Mouse (Mus musculus) midbrain, embryonic 14.5 days (tissue): ENCODE measurements around the gene Fam129b. TPM values are rescaled to one million over a fixed set of nuclear protein-coding genes. Genes with fewer than 3 reads are reported as not detected.

Experiments used
- ATAC-seq: fragments of 200-750 bp; cut with Nextera tagmentation; 2 replicates; pipeline ENCODE4 v1.8.0; 2017; ENCODE audit warnings: moderate number of reproducible peaks, moderate library complexity; ENCODE audit not compliant: low FRiP score, low TSS enrichment
- DNase-seq: peaks from one replicate; pipeline ENCODE4 v3.0.0-alpha.2; 2015
- H3K27ac ChIP-seq: fragments of 300-500 bp; sonication (generic); replicated peaks from 2 replicates; pipeline ENCODE4 v1.5.1; 2014; ENCODE audit warnings: mild to moderate bottlenecking, low read depth, low read length, moderate library complexity
- H3K27me3 ChIP-seq: fragments of 300-500 bp; sonication (generic); 2 replicates; pipeline ENCODE4 v1.6.1; 2014; ENCODE audit warnings: low read length, control low read depth, mixed read lengths; ENCODE audit not compliant: control insufficient read depth, insufficient read depth
- H3K36me3 ChIP-seq: fragments of 300-500 bp; sonication (generic); 2 replicates; pipeline ENCODE4 v1.6.1; 2014; ENCODE audit warnings: low read length, control low read depth; ENCODE audit not compliant: control insufficient read depth, insufficient read depth
- H3K4me1 ChIP-seq: fragments of 300-500 bp; sonication (generic); 2 replicates; pipeline ENCODE4 v1.6.1; 2014; ENCODE audit warnings: mild to moderate bottlenecking, antibody characterized with exemption, low read length, control low read depth; ENCODE audit not compliant: control insufficient read depth, insufficient read depth
- H3K4me2 ChIP-seq: fragments of 300-500 bp; sonication (generic); 2 replicates; pipeline ENCODE4 v1.6.1; 2014; ENCODE audit warnings: mild to moderate bottlenecking, low read length, moderate library complexity
- H3K4me3 ChIP-seq: fragments of 300-500 bp; sonication (generic); replicated peaks from 2 replicates; pipeline ENCODE4 v1.5.1; 2014; ENCODE audit warnings: low read depth, low read length
- H3K9ac ChIP-seq: fragments of 300-500 bp; sonication (generic); replicated peaks from 2 replicates; pipeline ENCODE4 v1.6.1; 2014; ENCODE audit warnings: mild to moderate bottlenecking, low read length, moderate library complexity
- H3K9me3 ChIP-seq: fragments of 300-500 bp; sonication (generic); 2 replicates; pipeline ENCODE4 v1.6.1; 2016; ENCODE audit warnings: low read length, control low read depth, mixed read lengths; ENCODE audit not compliant: control insufficient read depth
- WGBS: fragments of 180-500 bp; shearing (Covaris S2); extraction: QIAGEN DNeasy Blood & Tissue Kit; methylation state at CpG from one replicate; pipeline ENCODE4 v1.1.7; 2014; 5-methylcytosine and 5-hydroxymethylcytosine counted together
- polyA plus RNA-seq: library from polyadenylated mRNA; unstranded; fragments of >200 nt; fragmentation: Nextera tagmentation; extraction: Ambion mirVana; gene quantifications from 2 replicates; pipeline ENCODE4 v1.2.1, GENCODE M21; 2014

Fam129b gene
- polyA plus RNA-seq, 1 experiment from 2014 or later = 13.6 TPM

DNA sequence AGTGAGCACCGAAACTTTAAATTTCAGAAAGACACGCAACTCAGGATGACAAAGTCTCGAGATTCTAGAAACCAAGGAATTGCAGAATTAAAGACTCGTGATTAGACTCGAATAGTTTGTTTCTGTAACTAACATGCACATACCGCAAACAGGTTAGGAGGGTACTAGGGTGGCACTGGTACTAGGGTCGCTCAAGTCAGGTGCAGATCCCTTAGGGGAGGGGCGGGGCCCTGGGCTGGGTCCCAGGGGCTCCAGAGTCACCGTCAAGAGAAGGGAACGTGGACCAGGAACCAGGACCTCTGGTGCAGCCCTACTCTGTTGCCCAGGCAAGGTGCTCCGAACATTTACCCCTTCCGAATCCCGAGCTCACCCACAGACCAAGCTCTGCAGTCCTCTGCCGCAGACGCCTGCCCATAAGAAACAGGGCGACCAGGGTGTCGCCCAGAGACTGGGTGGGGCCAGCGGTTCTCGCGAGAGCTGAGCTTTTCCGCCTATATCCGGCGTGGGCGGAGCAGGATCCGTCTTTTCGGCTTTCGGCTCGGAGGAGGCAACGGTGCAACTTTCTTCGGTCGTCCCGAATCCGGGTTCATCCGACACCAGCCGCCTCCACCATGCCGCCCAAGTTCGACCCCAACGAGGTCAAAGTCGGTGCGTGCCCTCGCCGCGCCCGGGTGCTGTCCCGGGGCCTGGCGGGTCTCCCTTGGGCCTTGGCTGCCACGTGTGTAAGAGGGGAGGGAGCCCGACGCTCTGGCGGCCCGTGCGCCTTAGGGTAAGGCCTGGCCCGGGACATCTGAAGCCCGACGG, 85.5 kb downstream of the Fam129b start, which contains the start of the genes Rpl12 and Lrsam1:
TSS of gene Rpl12 (plus strand) at position 368 of the 804 bp plus-strand sequence.
TSS of gene Lrsam1 (minus strand) at position 423 of the 804 bp plus-strand sequence.
- Histone ChIP-seq H3K9me3 (no peaks in the 10 kb centered on the region), H3K4me2 (peak within 1 kb of the TSS; percentile 98), H3K9ac (peak within 1 kb of the TSS; percentile 81), H3K4me1 (peaks cover 20% of the 10 kb centered on the region), H3K27ac (peak within 1 kb of the TSS; percentile 76), H3K36me3 (peaks cover 40% of the 10 kb centered on the region), H3K27me3 (no peaks in the 10 kb centered on the region), H3K4me3 (peak within 1 kb of the TSS; percentile 81)
- WGBS = 4% methylated on average over 55 of the region's 55 CpGs
- DNase-seq = peak; percentile 97
- peak; percentile 94 for ATAC-seq

DNA sequence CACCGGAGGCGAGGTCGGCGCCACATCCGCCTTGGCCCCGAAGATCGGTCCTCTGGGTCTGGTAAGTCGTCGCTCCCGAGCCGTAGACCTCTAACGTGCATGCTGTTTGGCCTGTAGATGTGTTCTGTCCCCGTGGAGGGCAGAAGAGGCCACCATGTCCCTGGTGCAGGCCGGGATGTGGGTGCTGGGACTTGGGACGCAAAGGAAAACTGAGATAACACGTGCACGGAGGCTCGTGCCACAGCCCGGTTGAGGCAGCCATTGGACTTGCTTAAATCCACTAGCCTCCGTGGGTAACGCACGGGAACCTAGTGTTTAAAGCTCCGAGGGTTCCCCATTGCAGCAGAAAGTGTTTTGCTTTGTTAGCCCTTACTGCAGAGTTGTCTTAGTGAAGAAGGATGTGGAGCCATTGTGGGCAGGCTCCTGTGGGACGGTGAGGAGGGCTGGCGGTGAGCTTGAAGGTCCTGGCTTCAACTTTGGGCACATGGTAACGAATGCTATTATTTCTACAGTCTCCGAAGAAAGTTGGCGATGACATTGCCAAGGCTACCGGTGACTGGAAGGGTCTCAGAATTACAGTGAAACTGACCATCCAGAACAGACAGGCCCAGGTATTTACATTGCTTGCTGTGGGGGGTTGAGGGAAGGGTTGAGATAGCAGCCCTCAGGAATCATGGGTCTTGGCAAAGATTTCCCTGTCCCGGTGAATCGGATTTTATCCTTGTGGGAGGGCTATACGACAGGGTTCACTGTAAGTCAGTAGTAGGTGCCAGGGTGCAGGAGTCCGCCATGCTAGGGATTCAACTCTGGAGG, 86.4 kb downstream of the Fam129b start:
- no peak for ATAC-seq
- H3K9me3 ChIP-seq = no peaks in the 10 kb centered on the region
- peak overlapping the region; percentile 98 for H3K4me2 ChIP-seq
- under 1% methylated on average over 33 of the region's 33 CpGs for WGBS
- DNase-seq = peak; percentile 47
- H3K36me3 ChIP-seq = peaks cover 33% of the 10 kb centered on the region
- H3K4me1 ChIP-seq = peaks cover 21% of the 10 kb centered on the region
- H3K27me3 ChIP-seq = no peaks in the 10 kb centered on the region
- H3K27ac ChIP-seq = peak overlapping the region; percentile 76
- H3K9ac ChIP-seq = peak overlapping the region; percentile 81
- H3K4me3 ChIP-seq = peak overlapping the region; percentile 81

DNA sequence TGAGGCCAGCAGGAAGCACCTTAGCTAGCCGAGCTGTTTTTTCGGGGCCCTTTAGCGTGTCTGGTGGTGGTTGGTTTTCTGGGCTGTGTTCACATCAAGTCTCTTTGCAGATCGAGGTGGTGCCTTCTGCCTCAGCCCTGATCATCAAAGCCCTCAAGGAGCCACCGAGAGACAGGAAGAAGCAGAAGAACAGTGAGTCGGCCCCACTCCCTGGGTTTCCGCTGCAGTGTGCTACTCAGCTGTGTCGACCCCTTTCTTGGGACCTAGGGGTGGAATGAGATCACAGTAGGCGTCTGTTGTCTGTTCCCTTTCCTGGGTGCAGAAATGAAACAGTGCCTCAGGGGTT, 86.9 kb downstream of the Fam129b start:
- Histone ChIP-seq H3K27me3 (no peaks in the 10 kb centered on the region), H3K4me1 (peaks cover 26% of the 10 kb centered on the region), H3K9me3 (no peaks in the 10 kb centered on the region), H3K36me3 (peaks cover 28% of the 10 kb centered on the region), H3K9ac (peak overlapping the region; percentile 81), H3K4me3 (peak overlapping the region; percentile 81), H3K4me2 (peak overlapping the region; percentile 98), H3K27ac (no peak overlapping the region)
- 13% methylated on average over 9 of the region's 9 CpGs for WGBS
- no peak for ATAC-seq
- no peak for DNase-seq

DNA sequence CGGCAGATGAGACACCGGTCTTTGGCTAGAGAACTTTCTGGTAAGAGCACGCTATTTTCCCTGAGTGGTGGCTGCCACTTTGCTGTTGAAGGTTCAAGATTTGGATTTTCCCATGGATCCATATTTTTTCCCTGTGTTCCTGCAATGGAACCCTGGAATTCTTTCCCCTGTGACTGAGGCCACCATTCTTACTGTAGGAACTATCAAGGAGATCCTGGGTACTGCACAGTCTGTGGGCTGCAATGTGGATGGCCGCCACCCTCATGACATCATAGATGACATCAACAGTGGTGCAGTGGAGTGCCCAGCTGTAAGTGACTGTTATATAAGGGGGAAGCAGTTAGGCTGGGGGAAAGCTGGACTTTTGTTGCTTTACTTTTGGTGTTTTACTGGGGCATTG, 87.6 kb downstream of the Fam129b start:
- Histone ChIP-seq H3K4me1 (peaks cover 27% of the 10 kb centered on the region), H3K4me3 (peak overlapping the region; percentile 81; the same call in 1 of the 2 replicates), H3K27ac (no peak overlapping the region), H3K36me3 (peaks cover 23% of the 10 kb centered on the region), H3K9ac (no peak overlapping the region; the same call in 1 of the 2 replicates), H3K27me3 (no peaks in the 10 kb centered on the region), H3K9me3 (no peaks in the 10 kb centered on the region), H3K4me2 (no peak overlapping the region; the same call in 1 of the 2 replicates)
- ATAC-seq (no peak), DNase-seq (no peak)
- 75% methylated on average over 4 of the region's 4 CpGs for WGBS

DNA sequence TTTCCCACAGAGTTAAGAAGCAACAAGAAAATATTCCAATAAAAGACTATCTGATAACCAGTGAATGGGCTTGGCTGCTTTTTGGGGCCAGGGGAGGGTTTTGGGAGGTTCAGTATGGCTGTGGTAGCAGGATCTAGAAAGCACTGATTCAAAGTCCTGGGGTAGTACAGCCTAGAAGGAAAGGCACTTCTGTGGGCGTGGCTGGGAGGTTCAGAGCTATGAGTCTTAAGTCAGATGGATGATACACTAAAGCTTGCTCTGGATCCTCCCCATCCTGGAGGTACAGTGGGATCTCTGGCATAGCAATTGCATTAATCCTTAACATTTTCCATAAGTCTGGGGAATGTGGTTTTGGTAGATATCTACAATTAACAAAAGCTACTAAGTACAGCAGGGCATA, 88.1 kb downstream of the Fam129b start:
- Histone ChIP-seq H3K4me3 (no peak overlapping the region), H3K9ac (no peak overlapping the region), H3K27ac (no peak overlapping the region), H3K4me2 (no peak overlapping the region), H3K27me3 (no peaks in the 10 kb centered on the region), H3K4me1 (peaks cover 27% of the 10 kb centered on the region), H3K9me3 (no peaks in the 10 kb centered on the region), H3K36me3 (peaks cover 23% of the 10 kb centered on the region)
- ATAC-seq (no peak), DNase-seq (no peak)
- 73% methylated on average over 1 of the region's 1 CpGs for WGBS

DNA sequence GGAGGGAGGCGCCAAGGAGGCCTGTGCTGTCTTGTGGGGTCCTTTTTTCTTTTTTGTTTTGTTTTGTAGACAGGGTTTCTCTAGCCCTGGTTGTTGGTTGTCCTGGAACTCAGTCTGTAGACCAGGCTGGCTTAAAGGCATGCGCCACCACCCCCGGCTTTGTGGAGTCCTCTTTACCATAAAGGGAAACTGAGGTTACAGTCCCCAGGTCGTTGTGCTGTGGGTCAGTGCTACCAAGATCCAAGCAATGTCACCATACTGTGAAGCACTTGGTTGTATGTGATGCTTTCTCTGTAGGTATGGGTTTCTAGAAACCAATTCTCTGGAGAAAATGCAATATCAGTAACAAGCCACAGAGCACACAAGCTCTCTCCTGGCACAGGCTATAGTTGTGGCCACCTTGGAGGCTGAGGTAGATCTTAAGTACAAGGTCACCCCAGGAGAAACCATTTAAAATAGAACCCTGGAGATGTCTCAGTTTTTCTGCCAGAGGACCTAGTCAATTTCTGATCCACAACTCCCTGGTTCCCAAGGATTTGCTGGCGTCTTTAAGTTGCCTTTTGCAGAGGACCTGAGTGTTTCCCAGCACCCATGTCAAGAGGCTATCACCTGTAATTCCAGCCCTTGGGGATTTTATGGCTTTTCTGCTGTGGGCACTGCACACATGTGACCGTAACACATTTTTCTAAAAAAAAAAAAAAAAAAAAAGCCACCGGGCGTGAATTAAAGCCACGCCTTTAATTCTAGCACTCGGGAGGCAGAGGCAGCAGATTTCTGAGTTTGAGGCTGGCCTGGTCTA, 88.9 kb downstream of the Fam129b start:
- Histone ChIP-seq H3K9ac (no peak overlapping the region), H3K27ac (no peak overlapping the region), H3K4me3 (no peak overlapping the region), H3K36me3 (peaks cover 23% of the 10 kb centered on the region), H3K27me3 (no peaks in the 10 kb centered on the region), H3K4me1 (peaks cover 27% of the 10 kb centered on the region), H3K9me3 (no peaks in the 10 kb centered on the region), H3K4me2 (no peak overlapping the region)
- ATAC-seq (no peak), DNase-seq (no peak)
- WGBS = 29% methylated on average over 10 of the region's 10 CpGs

DNA sequence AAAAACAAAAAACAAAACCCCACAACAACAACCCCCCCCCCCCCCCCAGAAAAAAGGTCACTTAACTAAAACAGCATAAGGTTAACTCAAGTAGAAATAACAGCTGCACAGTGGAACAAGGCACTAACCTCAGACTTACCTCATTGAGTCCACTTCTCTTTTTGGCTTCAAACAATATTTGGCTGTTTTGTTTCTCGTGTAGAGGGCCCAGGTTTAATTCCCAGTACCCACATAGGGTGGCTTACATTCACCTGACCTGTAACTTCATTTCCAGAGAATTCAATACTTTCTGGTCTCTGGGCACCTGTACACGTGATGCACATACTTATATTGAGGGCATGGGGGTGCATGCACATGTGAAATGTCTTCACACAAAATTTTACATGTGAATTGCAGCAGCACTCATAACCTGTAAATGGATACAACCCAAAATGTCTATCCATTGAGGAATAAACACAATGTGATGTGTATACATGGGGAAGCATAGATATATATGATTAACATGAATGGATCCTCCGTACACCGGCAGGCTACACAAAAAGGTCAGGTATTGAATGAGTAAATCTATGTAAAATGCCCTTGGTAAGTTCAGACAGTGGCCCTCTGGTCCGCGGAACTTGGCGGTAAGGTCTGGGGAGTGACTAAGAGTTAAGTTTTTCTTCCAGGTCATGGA, 89.7 kb downstream of the Fam129b start:
- Histone ChIP-seq H3K4me2 (peak overlapping the region; percentile 93), H3K9ac (no peak overlapping the region)

DNA sequence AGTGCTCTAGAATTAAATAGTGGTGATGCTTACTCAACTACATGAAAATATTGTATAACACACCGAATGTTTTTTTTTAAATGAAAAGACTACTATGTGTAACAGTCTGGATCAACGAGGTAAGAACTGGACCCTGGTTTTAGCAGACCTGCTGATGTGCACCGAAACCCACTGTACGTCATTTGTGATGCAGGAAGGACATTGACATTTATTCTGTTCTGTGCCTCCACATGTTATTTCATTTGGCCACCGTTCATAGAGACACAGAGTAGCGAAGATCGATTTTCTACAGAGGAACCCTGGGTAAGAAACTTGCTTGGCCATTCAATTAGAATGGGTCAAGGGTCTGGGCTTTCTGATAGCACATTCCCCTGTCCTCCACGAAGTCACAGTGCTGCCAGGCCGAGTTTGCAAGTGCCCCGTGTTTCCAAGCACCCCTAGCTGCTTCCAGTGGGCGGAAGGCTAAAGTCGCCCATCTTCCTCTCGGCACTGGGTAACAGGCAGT, 90.3 kb downstream of the Fam129b start:
- DNase-seq = peak; percentile 12
- 15% methylated on average over 13 of the region's 13 CpGs for WGBS
- peaks cover 23% of the 10 kb centered on the region for H3K36me3 ChIP-seq
- H3K9ac ChIP-seq = peak overlapping the region; percentile 84
- H3K27me3 ChIP-seq = no peaks in the 10 kb centered on the region
- H3K4me2 ChIP-seq = peak overlapping the region; percentile 93
- H3K4me3 ChIP-seq = peak overlapping the region; percentile 67
- H3K4me1 ChIP-seq = peaks cover 21% of the 10 kb centered on the region
- ATAC-seq = no peak
- H3K27ac ChIP-seq = peak overlapping the region; percentile 95
- H3K9me3 ChIP-seq = no peaks in the 10 kb centered on the region

More for the DNA sequence above, 89.7 kb downstream of the Fam129b start:
- 15% methylated on average over 7 of the region's 7 CpGs for whole genome bisulfite sequencing
- no peaks in the 10 kb centered on the region for H3K27me3 ChIP-seq
- no peak overlapping the region for H3K27ac ChIP-seq
- no peaks in the 10 kb centered on the region for H3K9me3 ChIP-seq
- H3K4me3 ChIP-seq = no peak overlapping the region
- DNase-seq (no peak), ATAC-seq (no peak)
- H3K4me1 ChIP-seq = peaks cover 25% of the 10 kb centered on the region
- peaks cover 23% of the 10 kb centered on the region for H3K36me3 ChIP-seq
